Mouse (Mus musculus) limb, embryonic 13.5 days (tissue): ENCODE measurements around the gene Tmem239. TPM values are rescaled to one million over a fixed set of nuclear protein-coding genes. Genes with fewer than 3 reads are reported as not detected.

Experiments
- ATAC-seq: fragments of 200-750 bp; cut with Nextera tagmentation; 2 replicates; pipeline ENCODE4 v1.8.0; 2017; ENCODE audit warnings: low read depth, moderate number of reproducible peaks, moderate TSS enrichment; ENCODE audit not compliant: low FRiP score
- H3K27ac ChIP-seq: fragments of 300-500 bp; sonication (generic); 2 replicates; pipeline ENCODE4 v1.5.1; 2015; ENCODE audit warnings: inconsistent platforms, mild to moderate bottlenecking, moderate library complexity
- H3K27me3 ChIP-seq: fragments of 300-500 bp; sonication (generic); 2 replicates; pipeline ENCODE4 v1.6.1; 2015; ENCODE audit warnings: mild to moderate bottlenecking, inconsistent platforms
- H3K36me3 ChIP-seq: fragments of 300-500 bp; sonication (generic); 2 replicates; pipeline ENCODE4 v1.6.1; 2015; ENCODE audit warnings: inconsistent platforms, mild to moderate bottlenecking, moderate library complexity
- H3K4me1 ChIP-seq: fragments of 300-500 bp; sonication (generic); 2 replicates; pipeline ENCODE4 v1.6.1; 2015; ENCODE audit warnings: inconsistent platforms
- H3K4me2 ChIP-seq: fragments of 300-500 bp; sonication (generic); replicated peaks from 2 replicates; pipeline ENCODE4 v1.6.1; 2015; ENCODE audit warnings: inconsistent platforms, mild to moderate bottlenecking, moderate library complexity
- H3K4me3 ChIP-seq: fragments of 300-500 bp; sonication (generic); 2 replicates; pipeline ENCODE4 v1.5.1; 2015; ENCODE audit warnings: moderate library complexity, mild to moderate bottlenecking, inconsistent platforms
- H3K9ac ChIP-seq: fragments of 300-500 bp; sonication (generic); 2 replicates; pipeline ENCODE4 v1.6.1; 2015; ENCODE audit warnings: mild to moderate bottlenecking, inconsistent platforms
- H3K9me3 ChIP-seq: fragments of 300-500 bp; sonication (generic); 2 replicates; pipeline ENCODE4 v1.6.1; 2016; ENCODE audit warnings: inconsistent platforms
- WGBS: fragments of 180-500 bp; shearing (Covaris S2); methylation state at CpG from one replicate; pipeline ENCODE4 v1.1.7; 2015; 5-methylcytosine and 5-hydroxymethylcytosine counted together
- polyA plus RNA-seq: library from polyadenylated mRNA; unstranded; fragments of >200 nt; fragmentation: Nextera tagmentation; extraction: Ambion mirVana; gene quantifications from 2 replicates; pipeline ENCODE4 v1.2.1, GENCODE M21; 2015

Tmem239 gene
- polyA plus RNA-seq, 1 experiment from 2014 or later, result not detected

DNA sequence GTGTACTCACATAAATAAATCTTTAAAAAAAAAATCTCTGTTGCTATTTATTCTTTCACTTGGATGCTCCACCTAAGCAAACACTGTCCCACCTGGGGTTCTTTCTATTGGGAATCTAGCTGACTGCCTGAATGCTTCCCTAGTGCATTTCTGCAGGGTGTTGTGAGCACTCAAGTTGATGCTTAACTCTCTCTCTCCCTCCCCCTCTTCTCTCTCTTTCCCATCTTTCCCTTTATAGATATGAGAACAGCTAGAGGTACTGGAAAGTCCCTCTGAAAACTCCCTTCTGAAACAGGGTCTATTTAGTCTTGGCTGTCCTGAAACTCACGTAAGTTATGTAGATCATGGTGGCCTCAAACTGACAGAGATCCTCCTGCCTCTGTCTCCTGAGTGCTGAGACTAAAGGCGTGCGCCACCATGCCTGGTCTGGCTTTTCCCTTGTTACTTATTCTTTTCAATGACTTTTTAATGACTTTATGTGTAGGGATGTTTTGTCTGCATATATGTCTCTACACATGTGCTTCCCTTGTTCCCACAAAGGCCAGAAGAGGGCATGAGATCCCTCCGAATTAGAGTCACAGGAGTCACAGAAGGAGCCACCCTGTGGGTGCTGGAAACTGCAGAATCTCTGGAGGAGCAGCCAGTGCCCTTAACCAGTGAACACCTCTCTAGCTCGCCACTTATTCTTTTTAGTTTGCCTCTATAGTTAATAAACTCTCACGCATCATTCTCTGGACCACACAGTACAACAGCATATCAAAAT lies 8.0 kb downstream of the Tmem239 start:
- no peak overlapping the region for H3K9ac ChIP-seq
- peaks cover 15% of the 10 kb centered on the region for H3K4me1 ChIP-seq
- WGBS, result 74% methylated on average over 6 of the region's 6 CpGs
- no peaks in the 10 kb centered on the region for H3K27me3 ChIP-seq
- H3K9me3 ChIP-seq, result no peaks in the 10 kb centered on the region
- H3K27ac ChIP-seq, result no peak overlapping the region
- no peak overlapping the region for H3K4me3 ChIP-seq
- H3K36me3 ChIP-seq, result peaks cover 11% of the 10 kb centered on the region
- no peak for ATAC-seq
- H3K4me2 ChIP-seq, result no peak overlapping the region

DNA sequence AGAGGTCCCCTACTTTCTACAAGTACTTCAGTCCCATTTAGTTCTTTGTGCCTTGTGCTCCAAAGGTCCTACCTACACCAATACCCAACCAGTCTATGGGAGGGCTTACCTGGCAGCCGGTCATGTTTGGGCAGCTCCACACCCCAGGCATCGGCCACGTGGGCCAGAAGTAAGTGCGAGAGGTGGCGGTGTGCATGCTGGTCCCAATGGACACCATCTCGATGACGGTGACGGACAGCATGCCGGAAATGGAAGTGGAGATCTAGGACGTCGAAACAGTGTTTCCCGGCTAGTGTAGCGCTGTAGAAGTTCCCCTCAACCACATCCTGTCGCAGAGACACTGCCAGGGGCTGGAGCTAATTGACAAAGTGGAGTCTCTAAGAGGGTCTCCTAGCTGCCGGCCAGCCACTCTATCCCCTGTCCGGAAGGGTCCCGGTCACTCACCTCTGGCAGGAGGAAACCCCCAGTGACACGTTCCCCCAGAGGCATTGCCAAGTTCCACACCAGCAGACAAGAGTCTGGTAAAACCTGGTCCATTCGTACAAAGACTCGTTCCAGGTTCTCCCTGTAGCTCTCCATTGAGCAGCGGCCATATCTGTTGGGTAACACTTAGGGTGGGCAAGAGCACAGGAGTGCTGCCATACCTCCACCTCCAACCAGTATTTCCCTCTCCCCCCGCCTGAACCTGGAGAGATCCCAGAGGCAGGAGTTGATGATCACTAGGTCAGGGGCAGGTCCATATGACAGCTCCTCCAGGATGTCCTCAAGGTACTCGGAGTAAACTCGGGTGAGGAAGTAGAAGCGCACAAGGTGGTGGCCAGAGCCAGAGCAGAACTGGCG lies 15.7 kb downstream of the Tmem239 start:
- no peaks in the 10 kb centered on the region for H3K27me3 ChIP-seq
- peaks cover 30% of the 10 kb centered on the region for H3K4me1 ChIP-seq
- peaks cover 26% of the 10 kb centered on the region for H3K36me3 ChIP-seq
- ATAC-seq, result no peak
- no peak overlapping the region for H3K4me2 ChIP-seq
- H3K27ac ChIP-seq, result no peak overlapping the region
- no peak overlapping the region for H3K9ac ChIP-seq
- H3K4me3 ChIP-seq, result no peak overlapping the region
- 96% methylated on average over 26 of the region's 26 CpGs for WGBS
- H3K9me3 ChIP-seq, result no peaks in the 10 kb centered on the region

DNA sequence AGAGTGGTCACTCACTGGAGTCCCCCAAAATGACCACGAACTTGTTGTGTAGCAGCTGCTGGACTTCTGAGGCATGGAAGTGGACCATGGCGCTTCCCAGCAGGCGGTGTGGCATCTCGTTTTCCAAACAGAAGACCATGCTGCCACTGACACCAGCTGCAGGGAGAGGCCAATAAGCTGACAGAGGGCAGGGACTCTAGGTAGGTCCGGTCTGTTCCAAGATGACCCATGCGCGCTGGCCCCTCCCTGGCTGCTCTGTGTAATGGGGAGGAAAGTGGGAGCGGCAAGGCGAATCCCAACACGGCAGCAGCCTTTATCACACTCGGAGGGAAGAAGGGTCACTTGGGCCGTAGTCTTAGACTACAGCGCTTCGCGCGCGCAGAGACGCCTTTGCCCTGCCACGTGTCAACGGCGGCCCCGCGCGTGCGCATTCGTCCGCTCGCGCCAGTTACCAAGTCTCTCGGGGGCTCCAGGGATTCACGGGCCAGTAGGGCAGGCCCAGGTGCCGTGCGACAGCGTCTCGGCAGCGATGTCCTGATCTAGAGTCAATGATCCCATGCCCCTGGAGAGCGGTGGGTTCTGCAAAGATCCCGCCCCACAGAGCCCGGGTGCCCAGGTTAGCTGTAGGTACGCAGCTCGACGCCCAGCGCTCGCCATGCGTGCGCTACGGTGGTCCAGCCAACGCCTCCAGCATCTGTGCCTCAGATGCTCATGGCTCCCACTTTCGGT lies 17.3 kb downstream of the Tmem239 start:
- Histone ChIP-seq H3K9ac (peak overlapping the region; percentile 90), H3K4me2 (peak overlapping the region; percentile 84), H3K9me3 (no peaks in the 10 kb centered on the region), H3K36me3 (peaks cover 22% of the 10 kb centered on the region), H3K4me1 (peaks cover 30% of the 10 kb centered on the region), H3K27ac (peak overlapping the region; percentile 93), H3K27me3 (no peaks in the 10 kb centered on the region), H3K4me3 (peak overlapping the region; percentile 89)
- 14% methylated on average over 49 of the region's 49 CpGs for WGBS
- peak; percentile 76 for ATAC-seq

DNA sequence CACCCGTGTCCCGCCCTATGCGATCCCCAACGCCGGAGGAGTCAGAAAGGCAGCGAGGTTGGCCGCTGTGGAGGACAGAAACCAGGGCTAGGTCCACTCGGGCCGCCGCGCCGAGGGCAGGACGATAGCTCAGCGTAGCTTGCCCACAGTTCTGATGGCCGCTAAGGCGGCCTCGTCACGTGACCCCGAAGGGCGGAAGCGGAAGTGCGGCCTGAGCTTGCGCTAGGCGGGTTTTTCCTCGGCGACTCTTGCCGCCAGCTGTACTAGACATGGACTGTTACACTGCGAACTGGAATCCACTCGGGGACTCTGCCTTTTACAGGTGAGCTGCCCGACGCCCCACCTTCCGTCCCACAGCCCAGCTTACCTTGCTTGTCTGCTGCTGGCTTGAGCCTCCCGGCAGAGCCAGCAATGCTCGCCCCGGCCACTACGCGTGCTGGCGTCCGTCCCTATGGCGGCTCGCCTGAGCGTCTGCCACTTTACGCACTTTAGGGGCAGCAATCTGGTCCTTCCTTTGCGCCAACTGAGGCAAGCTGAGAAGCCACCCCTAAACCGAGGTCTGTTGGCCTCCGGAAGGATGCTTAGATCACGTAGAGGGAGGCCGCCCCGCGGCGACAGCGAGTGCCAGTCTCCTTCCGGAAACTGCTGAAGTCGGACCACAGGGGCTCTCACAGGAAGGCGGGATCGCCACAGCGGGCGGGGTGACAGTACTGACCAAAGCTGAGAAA lies 18.0 kb downstream of the Tmem239 start, which contains the start of the genes Vps16 and Pced1a:
TSS of gene Vps16 (plus strand) at position 214 of the 728 bp plus-strand sequence.
TSS of gene Pced1a (minus strand) at position 576 of the 728 bp plus-strand sequence.
- Histone ChIP-seq H3K4me3 (peak within 1 kb of the TSS; percentile 89), H3K9ac (peak within 1 kb of the TSS; percentile 90), H3K27ac (peak within 1 kb of the TSS; percentile 93), H3K4me1 (peaks cover 30% of the 10 kb centered on the region), H3K9me3 (no peaks in the 10 kb centered on the region), H3K27me3 (no peaks in the 10 kb centered on the region), H3K4me2 (peak within 1 kb of the TSS; percentile 84), H3K36me3 (peaks cover 15% of the 10 kb centered on the region)
- under 1% methylated on average over 58 of the region's 58 CpGs for WGBS
- ATAC-seq, result peak; percentile 93

DNA sequence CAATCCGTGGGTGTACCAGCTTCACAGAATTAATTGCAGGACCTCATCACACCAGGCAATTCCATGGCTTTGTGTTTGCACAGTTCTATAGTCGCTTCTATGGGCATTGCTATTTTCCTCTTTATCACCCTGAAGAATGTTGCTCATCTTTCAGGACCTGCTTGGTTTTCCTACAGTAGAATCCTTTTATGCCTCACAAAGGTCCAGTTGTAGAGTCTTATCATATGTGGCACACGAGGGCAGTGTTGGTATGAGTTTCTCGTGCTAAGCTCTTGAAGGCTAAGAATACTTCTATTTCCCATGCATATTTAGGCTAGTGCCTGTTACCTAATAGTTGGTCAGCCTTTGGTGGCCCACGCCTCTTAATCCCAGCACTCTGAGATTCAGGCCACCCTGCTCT lies 18.8 kb downstream of the Tmem239 start:
- peaks cover 9% of the 10 kb centered on the region; the same call in 1 of the 2 replicates for H3K36me3 ChIP-seq
- H3K27me3 ChIP-seq, result no peaks in the 10 kb centered on the region
- H3K4me3 ChIP-seq, result peak overlapping the region; percentile 89
- peaks cover 30% of the 10 kb centered on the region for H3K4me1 ChIP-seq
- peak overlapping the region; percentile 93; the same call in 1 of the 2 replicates for H3K27ac ChIP-seq
- H3K9ac ChIP-seq, result peak overlapping the region; percentile 90
- 48% methylated on average over 5 of the region's 5 CpGs for WGBS
- H3K9me3 ChIP-seq, result no peaks in the 10 kb centered on the region
- H3K4me2 ChIP-seq, result peak overlapping the region; percentile 84
- no peak for ATAC-seq

DNA sequence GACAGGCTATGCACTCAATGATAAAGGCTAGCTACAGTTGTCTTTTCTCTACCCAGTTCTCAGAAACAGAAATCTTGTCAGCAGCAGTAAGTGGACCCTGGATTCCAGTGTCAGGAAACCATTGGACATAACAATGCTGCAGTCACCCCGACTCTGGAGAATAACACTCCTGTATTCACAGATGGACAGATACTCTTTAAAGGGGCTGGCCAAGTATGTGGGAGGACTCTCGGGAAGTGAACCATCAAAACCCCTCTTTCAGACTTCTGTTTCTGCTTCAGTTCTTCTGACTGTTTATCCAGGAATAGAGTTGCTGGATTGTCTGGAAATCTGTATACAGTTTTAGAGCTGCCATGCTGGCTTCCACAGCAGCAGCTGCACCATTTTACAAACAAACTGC lies 23.6 kb downstream of the Tmem239 start:
- no peak overlapping the region for H3K4me3 ChIP-seq
- no peak for ATAC-seq
- no peak overlapping the region for H3K9ac ChIP-seq
- no peaks in the 10 kb centered on the region for H3K9me3 ChIP-seq
- H3K36me3 ChIP-seq, result peaks cover 13% of the 10 kb centered on the region
- no peak overlapping the region for H3K27ac ChIP-seq
- 73% methylated on average over 2 of the region's 2 CpGs for WGBS
- H3K27me3 ChIP-seq, result no peaks in the 10 kb centered on the region
- H3K4me1 ChIP-seq, result peaks cover 7% of the 10 kb centered on the region
- no peak overlapping the region for H3K4me2 ChIP-seq

DNA sequence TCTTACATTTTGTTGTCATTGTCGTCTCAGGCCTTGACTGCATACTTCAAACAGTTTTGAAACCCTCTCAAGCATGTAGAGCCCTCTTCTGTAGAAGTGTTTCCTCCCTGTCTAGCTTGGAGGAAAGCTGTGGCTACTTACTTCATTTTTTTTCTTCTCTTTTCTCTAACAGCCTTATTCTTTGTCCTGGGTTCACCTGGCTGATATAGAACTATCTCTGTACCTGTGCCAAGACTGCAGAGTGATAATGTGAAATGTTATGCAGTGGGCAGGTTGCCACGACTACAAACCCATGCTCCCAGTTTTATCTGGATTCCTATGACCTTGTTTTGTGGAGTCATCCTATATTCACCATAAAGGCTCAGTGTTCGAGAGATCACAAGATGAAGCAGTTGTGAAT lies 24.2 kb downstream of the Tmem239 start:
- no peak overlapping the region for H3K9ac ChIP-seq
- no peak overlapping the region for H3K4me2 ChIP-seq
- H3K4me1 ChIP-seq, result peaks cover under 1% of the 10 kb centered on the region; the same call in 1 of the 2 replicates
- no peaks in the 10 kb centered on the region for H3K9me3 ChIP-seq
- H3K27ac ChIP-seq, result no peak overlapping the region
- H3K4me3 ChIP-seq, result no peak overlapping the region
- H3K27me3 ChIP-seq, result no peaks in the 10 kb centered on the region
- peaks cover 13% of the 10 kb centered on the region for H3K36me3 ChIP-seq
- 83% methylated on average over 3 of the region's 3 CpGs for WGBS
- ATAC-seq, result no peak

DNA sequence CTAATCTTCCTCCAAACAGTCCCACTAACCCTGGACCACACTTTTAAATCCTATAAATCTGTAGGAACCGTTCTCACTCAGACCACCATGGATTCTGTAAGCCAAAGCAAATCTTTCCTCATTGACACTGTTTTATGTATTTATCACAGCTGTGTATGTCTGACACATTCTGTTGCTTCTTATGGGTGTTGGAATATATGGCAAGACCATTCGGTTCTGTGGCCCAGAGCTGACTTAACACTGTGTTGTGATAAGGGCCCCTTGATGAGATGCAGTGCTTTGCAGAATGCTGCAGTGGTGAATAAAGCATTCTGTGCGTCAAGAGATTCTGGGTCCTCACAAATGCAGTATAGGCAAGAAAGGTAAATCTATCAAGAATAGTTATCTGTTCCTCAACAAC lies 25.9 kb downstream of the Tmem239 start:
- no peak for ATAC-seq
- Histone ChIP-seq H3K4me1 (no peaks in the 10 kb centered on the region), H3K9ac (no peak overlapping the region), H3K27me3 (no peaks in the 10 kb centered on the region), H3K27ac (no peak overlapping the region), H3K9me3 (no peaks in the 10 kb centered on the region), H3K36me3 (peaks cover 13% of the 10 kb centered on the region), H3K4me3 (no peak overlapping the region), H3K4me2 (no peak overlapping the region)
- 83% methylated on average over 3 of the region's 3 CpGs for WGBS

DNA sequence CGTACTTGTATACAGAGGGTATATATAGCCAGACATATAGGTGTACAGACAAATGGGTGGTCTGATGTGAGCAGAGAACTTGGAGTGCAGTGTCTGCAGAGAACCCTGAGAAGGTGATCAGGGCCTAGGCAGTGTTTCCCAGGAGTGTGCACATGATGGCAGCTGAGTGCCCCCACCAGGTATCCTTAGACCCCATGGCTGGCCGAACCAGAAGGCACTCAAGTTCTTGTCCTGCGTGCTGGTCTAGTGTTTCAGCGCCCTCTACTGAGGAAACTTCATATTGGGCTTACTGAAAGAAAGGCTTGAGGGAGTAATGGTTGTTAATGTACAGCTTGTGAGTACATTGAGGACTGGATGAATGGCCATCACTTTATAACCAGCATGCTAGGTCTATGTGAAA lies 26.9 kb downstream of the Tmem239 start:
- no peaks in the 10 kb centered on the region for H3K9me3 ChIP-seq
- no peak overlapping the region for H3K4me3 ChIP-seq
- no peaks in the 10 kb centered on the region for H3K4me1 ChIP-seq
- 24% methylated on average over 4 of the region's 4 CpGs for WGBS
- no peak overlapping the region for H3K9ac ChIP-seq
- H3K27ac ChIP-seq, result no peak overlapping the region
- no peak overlapping the region for H3K4me2 ChIP-seq
- peaks cover 23% of the 10 kb centered on the region for H3K36me3 ChIP-seq
- no peaks in the 10 kb centered on the region for H3K27me3 ChIP-seq
- ATAC-seq, result no peak

DNA sequence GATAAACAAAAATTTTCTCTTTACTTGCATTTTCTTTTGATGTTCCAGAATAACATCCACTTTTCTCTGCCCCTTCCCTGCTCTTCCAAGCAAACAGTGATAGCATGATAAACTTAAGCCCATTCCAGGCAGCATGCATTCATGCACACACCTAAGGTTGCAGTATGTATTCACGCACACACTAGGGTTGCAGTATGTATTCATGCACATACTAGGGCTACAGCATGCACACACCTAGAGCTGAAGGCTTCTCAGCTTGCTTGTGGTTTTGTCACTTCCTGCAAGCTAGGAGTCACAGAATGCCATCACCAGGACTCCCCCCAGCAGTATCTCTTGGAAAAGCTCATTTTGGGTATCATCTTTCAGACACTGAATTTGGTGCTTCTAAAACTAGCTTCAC lies 30.5 kb downstream of the Tmem239 start:
- WGBS, result 86% methylated on average over 1 of the region's 1 CpGs
- Histone ChIP-seq H3K4me1 (no peaks in the 10 kb centered on the region), H3K4me2 (no peak overlapping the region), H3K4me3 (no peak overlapping the region), H3K27me3 (no peaks in the 10 kb centered on the region), H3K36me3 (peaks cover 51% of the 10 kb centered on the region), H3K9me3 (no peaks in the 10 kb centered on the region), H3K9ac (no peak overlapping the region), H3K27ac (no peak overlapping the region)
- no peak for ATAC-seq

DNA sequence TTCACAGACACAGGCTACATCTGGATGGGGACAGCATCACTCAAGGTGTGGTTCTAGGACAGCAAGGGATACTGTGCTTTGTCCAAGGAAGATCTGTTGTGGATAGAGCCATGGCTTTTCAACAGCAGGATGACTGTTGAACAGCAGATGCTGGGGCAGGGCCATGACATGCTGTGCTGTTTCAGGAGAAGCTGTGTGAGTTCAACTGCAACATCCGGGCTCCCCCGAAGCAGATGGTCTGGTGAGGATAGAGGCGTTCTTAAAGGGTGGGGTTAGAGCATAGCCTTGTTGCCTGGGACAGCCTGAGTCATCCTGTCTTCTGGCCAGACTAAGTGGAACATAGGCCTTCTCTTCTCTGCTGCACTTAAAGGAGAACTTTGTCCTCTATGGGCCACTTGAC lies 32.6 kb downstream of the Tmem239 start:
- H3K4me1 ChIP-seq, result no peaks in the 10 kb centered on the region
- 91% methylated on average over 3 of the region's 3 CpGs for WGBS
- no peak overlapping the region for H3K27ac ChIP-seq
- no peak overlapping the region for H3K4me2 ChIP-seq
- ATAC-seq, result no peak
- H3K9me3 ChIP-seq, result no peaks in the 10 kb centered on the region
- no peak overlapping the region for H3K9ac ChIP-seq
- no peaks in the 10 kb centered on the region for H3K27me3 ChIP-seq
- H3K4me3 ChIP-seq, result no peak overlapping the region
- peaks cover 67% of the 10 kb centered on the region for H3K36me3 ChIP-seq
